Mouse (Mus musculus) kidney, postnatal 0 days (tissue): ENCODE measurements around the gene Fbp2. TPM values are rescaled to one million over a fixed set of nuclear protein-coding genes. Genes with fewer than 3 reads are reported as not detected.
A peak's percentile ranks its signal among the peaks of the same experiment; 100 is the strongest.

Source experiments
- ATAC-seq: fragments of 200-750 bp; cut with Nextera tagmentation; replicated peaks from 2 replicates; pipeline ENCODE4 v1.8.0; 2017; ENCODE audit warnings: low read depth, moderate number of reproducible peaks, moderate TSS enrichment, moderate library complexity; ENCODE audit not compliant: low FRiP score
- DNase-seq: peaks from one replicate; pipeline ENCODE4 v3.0.0-alpha.2; 2016; ENCODE audit warnings: low spot score
- H3K27ac ChIP-seq: fragments of 300-500 bp; sonication (generic); 2 replicates; pipeline ENCODE4 v1.5.1; 2014; ENCODE audit warnings: mild to moderate bottlenecking
- H3K27me3 ChIP-seq: fragments of 300-500 bp; sonication (generic); 2 replicates; pipeline ENCODE4 v1.6.1; 2014; ENCODE audit warnings: low read length, mixed read lengths; ENCODE audit not compliant: insufficient read depth
- H3K36me3 ChIP-seq: fragments of 300-500 bp; sonication (generic); 2 replicates; pipeline ENCODE4 v1.6.1; 2014; ENCODE audit warnings: low read length, mixed read lengths; ENCODE audit not compliant: insufficient read depth
- H3K4me1 ChIP-seq: fragments of 300-500 bp; sonication (generic); replicated peaks from 2 replicates; pipeline ENCODE4 v1.6.1; 2014; ENCODE audit warnings: antibody characterized with exemption, low read length, mixed read lengths; ENCODE audit not compliant: insufficient read depth
- H3K4me2 ChIP-seq: fragments of 300-500 bp; sonication (generic); 2 replicates; pipeline ENCODE4 v1.6.1; 2014; ENCODE audit warnings: mild to moderate bottlenecking, low read length, moderate library complexity, mixed read lengths
- H3K4me3 ChIP-seq: fragments of 300-500 bp; sonication (generic); replicated peaks from 2 replicates; pipeline ENCODE4 v1.5.1; 2014; ENCODE audit warnings: low read depth, low read length
- H3K9ac ChIP-seq: fragments of 300-500 bp; sonication (generic); 2 replicates; pipeline ENCODE4 v1.6.1; 2014; ENCODE audit warnings: low read depth, low read length
- H3K9me3 ChIP-seq: fragments of 300-500 bp; sonication (generic); replicated peaks from 2 replicates; pipeline ENCODE4 v1.6.1; 2016; ENCODE audit warnings: low read length, inconsistent platforms, mixed read lengths
- CTCF ChIP-seq: IDR thresholded peaks from 2 replicates; pipeline ENCODE4 v1.5.1; 2016; ENCODE audit warnings: antibody characterized with exemption, low read depth, mild to moderate bottlenecking, moderate library complexity
- WGBS: fragments of 180-500 bp; shearing (Covaris S2); extraction: QIAGEN DNeasy Blood & Tissue Kit; methylation state at CpG from one replicate; pipeline ENCODE4 v1.1.7; 2014; 5-methylcytosine and 5-hydroxymethylcytosine counted together
- polyA plus RNA-seq: library from polyadenylated mRNA; unstranded; fragments of >200 nt; fragmentation: Nextera tagmentation; extraction: Ambion mirVana; gene quantifications from 2 replicates; pipeline ENCODE4 v1.2.1, GENCODE M21; 2015

The Fbp2 gene
- polyA plus RNA-seq, 1 experiment from 2014 or later = 34.4 TPM

- DNase-seq (no peak), ATAC-seq (no peak)
- Histone ChIP-seq H3K4me1 (no peaks in the 10 kb centered on the region), H3K9ac (no peak overlapping the region), H3K27ac (no peak overlapping the region), H3K27me3 (no peaks in the 10 kb centered on the region), H3K4me3 (no peak overlapping the region), H3K9me3 (no peaks in the 10 kb centered on the region), H3K4me2 (no peak overlapping the region), H3K36me3 (no peaks in the 10 kb centered on the region)
- 80% methylated on average over 9 of the region's 9 CpGs for WGBS
- no peak for TF ChIP-seq CTCF
Measured at GRCm38 (mm10) chr13:62881336-62881735, 23.1 kb upstream of the Fbp2 start.

GRCm38 (mm10) chr13:62879831-62880615 lies 21.8 kb upstream of the Fbp2 start:
- WGBS = 49% methylated on average over 8 of the region's 8 CpGs
- no peak overlapping the region for H3K27ac ChIP-seq
- H3K9me3 ChIP-seq = no peaks in the 10 kb centered on the region
- DNase-seq (peak; percentile 24), ATAC-seq (no peak)
- no peak for TF ChIP-seq CTCF
- no peaks in the 10 kb centered on the region for H3K36me3 ChIP-seq
- no peak overlapping the region for H3K4me3 ChIP-seq
- H3K4me2 ChIP-seq = no peak overlapping the region
- no peaks in the 10 kb centered on the region for H3K4me1 ChIP-seq
- no peak overlapping the region for H3K9ac ChIP-seq
- H3K27me3 ChIP-seq = no peaks in the 10 kb centered on the region

GRCm38 (mm10) chr13:62879411-62879810 lies 21.2 kb upstream of the Fbp2 start:
- no peak overlapping the region for H3K27ac ChIP-seq
- H3K4me3 ChIP-seq = no peak overlapping the region
- ATAC-seq = no peak
- no peaks in the 10 kb centered on the region for H3K27me3 ChIP-seq
- H3K4me1 ChIP-seq = no peaks in the 10 kb centered on the region
- H3K9me3 ChIP-seq = no peaks in the 10 kb centered on the region
- no peak for TF ChIP-seq CTCF
- DNase-seq = no peak
- no peaks in the 10 kb centered on the region for H3K36me3 ChIP-seq
- WGBS = 43% methylated on average over 6 of the region's 6 CpGs
- no peak overlapping the region for H3K9ac ChIP-seq
- no peak overlapping the region for H3K4me2 ChIP-seq

- H3K36me3 ChIP-seq = no peaks in the 10 kb centered on the region
- H3K27ac ChIP-seq = no peak overlapping the region
- 11% methylated on average over 5 of the region's 5 CpGs for WGBS
- no peaks in the 10 kb centered on the region for H3K27me3 ChIP-seq
- TF ChIP-seq CTCF = no peak
- DNase-seq = no peak
- no peak overlapping the region for H3K4me3 ChIP-seq
- no peaks in the 10 kb centered on the region for H3K4me1 ChIP-seq
- ATAC-seq = peak; percentile 67
- H3K4me2 ChIP-seq = peak overlapping the region; percentile 21
- H3K9me3 ChIP-seq = no peaks in the 10 kb centered on the region
- H3K9ac ChIP-seq = no peak overlapping the region
Measured at GRCm38 (mm10) chr13:62877247-62877646, 19.0 kb upstream of the Fbp2 start.

GRCm38 (mm10) chr13:62876111-62876510 lies 17.9 kb upstream of the Fbp2 start:
- H3K9ac ChIP-seq = no peak overlapping the region
- no peak for TF ChIP-seq CTCF
- ATAC-seq = no peak

GRCm38 (mm10) chr13:62872252-62872651 lies 14.0 kb upstream of the Fbp2 start:
- no peaks in the 10 kb centered on the region for H3K4me1 ChIP-seq
- no peak overlapping the region for H3K4me2 ChIP-seq
- H3K27ac ChIP-seq = no peak overlapping the region
- ATAC-seq (no peak), DNase-seq (no peak)
- no peak overlapping the region for H3K4me3 ChIP-seq
- H3K27me3 ChIP-seq = no peaks in the 10 kb centered on the region
- no peaks in the 10 kb centered on the region for H3K36me3 ChIP-seq
- 62% methylated on average over 3 of the region's 3 CpGs for WGBS
- no peak overlapping the region for H3K9ac ChIP-seq
- TF ChIP-seq CTCF = no peak
- H3K9me3 ChIP-seq = no peaks in the 10 kb centered on the region

More at GRCm38 (mm10) chr13:62876111-62876510, 17.9 kb upstream of the Fbp2 start:
- no peaks in the 10 kb centered on the region for H3K9me3 ChIP-seq
- H3K4me1 ChIP-seq = no peaks in the 10 kb centered on the region
- DNase-seq = no peak
- H3K36me3 ChIP-seq = no peaks in the 10 kb centered on the region
- no peak overlapping the region for H3K4me3 ChIP-seq
- 80% methylated on average over 1 of the region's 1 CpGs for WGBS
- H3K27ac ChIP-seq = no peak overlapping the region
- H3K27me3 ChIP-seq = no peaks in the 10 kb centered on the region
- H3K4me2 ChIP-seq = no peak overlapping the region

GRCm38 (mm10) chr13:62870605-62871004 lies 12.4 kb upstream of the Fbp2 start:
- 61% methylated on average over 2 of the region's 2 CpGs for WGBS

More at GRCm38 (mm10) chr13:62870605-62871004, 12.4 kb upstream of the Fbp2 start:
- H3K4me1 ChIP-seq = no peaks in the 10 kb centered on the region
- no peaks in the 10 kb centered on the region for H3K9me3 ChIP-seq
- no peak for DNase-seq
- H3K27ac ChIP-seq = no peak overlapping the region
- no peaks in the 10 kb centered on the region for H3K36me3 ChIP-seq
- H3K27me3 ChIP-seq = no peaks in the 10 kb centered on the region
- no peak overlapping the region for H3K4me2 ChIP-seq
- ATAC-seq = no peak; the same call in 1 of the 2 replicates
- no peak overlapping the region for H3K9ac ChIP-seq
- H3K4me3 ChIP-seq = no peak overlapping the region
- no peak for TF ChIP-seq CTCF
